Mouse (Mus musculus): Measurements from ENCODE around the gene Gm10428.

Gm10428 gene

DNA sequence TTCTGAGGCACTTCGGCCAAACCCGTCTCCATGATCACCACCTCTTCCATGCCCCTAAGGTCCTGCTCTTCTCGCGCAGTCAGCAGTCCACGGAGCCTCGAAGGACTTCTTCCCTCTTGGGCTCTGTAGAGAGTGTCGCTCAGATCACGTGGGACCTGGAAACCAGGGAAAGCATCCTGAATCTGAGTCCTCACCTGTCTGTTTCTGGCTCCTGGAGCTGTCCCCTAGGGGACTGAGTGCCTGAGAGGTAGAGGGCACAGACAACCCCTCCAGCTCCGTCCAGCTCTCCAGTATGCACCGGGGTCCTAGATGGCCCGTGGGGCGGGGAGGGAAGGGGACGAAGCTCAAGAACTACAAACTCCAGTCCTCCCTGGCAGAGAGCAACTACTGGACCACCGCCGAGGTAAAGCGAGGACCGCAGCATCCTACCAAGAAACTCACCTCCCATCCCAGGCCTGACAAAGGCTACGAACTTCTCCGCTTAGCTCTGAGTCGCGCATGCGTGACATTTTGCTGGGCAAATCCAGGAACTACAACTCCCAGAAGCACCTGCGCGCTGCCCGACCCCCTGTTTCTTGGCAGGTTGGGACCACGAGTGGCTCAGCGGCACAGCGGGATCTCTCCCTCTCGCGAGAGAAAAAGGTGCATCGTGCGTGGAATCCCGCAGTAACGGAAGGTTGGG is 36.2 kb downstream of the Gm10428 start, which contains the start of gene Zfp286:
Zfp286 (minus strand) TSS at position 528 of the 682 bp plus-strand sequence.
- peak; percentile 91 for DNase-seq (ENCODE audit: low read depth, low spot score)

DNA sequence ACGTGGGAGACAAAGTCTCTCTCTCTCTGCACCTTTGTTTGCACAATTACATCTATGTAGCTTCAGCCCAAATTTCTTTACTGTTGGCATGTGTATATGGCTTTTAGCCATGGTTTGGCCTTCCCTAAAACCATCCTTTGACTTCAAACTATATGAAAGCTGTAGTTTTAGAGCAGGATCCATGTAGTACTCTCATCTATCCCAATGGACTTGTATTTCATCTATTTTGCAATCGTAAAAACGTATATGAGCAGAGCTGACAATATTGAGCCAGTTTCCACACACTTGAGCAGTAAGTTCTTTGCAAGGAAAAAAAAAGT is 36.7 kb downstream of the Gm10428 start:
- no peak for DNase-seq (ENCODE audit: low read depth, low spot score)
